Mouse (Mus musculus): ENCODE data around the gene Strn3. TPM values are rescaled to one million over a fixed set of nuclear protein-coding genes. Genes with fewer than 3 reads are reported as not detected.
A peak's percentile ranks its signal among the peaks of the same experiment; 100 is the strongest.
"Not testable (repeated sequence)": the region's sequence is repeated elsewhere in the genome, so short reads cannot be mapped to it uniquely, and the experiment has no call there.

Strn3 gene
- total and polyA plus RNA-seq, 3 experiments = 24.6 to 114 (median 106) TPM

DNA sequence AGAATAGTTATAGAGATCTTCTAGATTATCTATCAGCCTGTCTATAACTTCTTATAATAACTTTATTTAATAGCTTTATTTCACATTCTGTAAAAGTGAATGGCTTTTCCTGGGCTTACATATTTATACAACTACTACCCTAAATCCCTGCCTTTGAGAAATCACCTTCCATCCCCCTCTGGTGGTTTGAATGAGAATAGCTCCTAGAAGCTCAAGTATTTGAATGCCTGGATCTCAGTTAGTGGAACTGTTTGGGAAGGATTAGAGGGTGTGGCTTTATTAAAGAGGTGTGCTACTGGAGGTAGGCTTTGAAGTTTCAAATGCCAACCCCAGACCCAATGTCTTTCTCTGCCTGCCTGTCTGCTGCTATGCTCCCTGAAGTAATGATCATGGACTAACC lies 10.0 kb upstream of the Strn3 start:
- intact Hi-C loops (cut with DNase I) = no loop called here
- H3K79me2 ChIP-seq (replicated peaks; ENCODE audit: control insufficient read depth, insufficient read depth, low read length) = peaks cover 2% of the 10 kb centered on the region; the same call in 1 of the 2 replicates
- no peak for DNase-seq

DNA sequence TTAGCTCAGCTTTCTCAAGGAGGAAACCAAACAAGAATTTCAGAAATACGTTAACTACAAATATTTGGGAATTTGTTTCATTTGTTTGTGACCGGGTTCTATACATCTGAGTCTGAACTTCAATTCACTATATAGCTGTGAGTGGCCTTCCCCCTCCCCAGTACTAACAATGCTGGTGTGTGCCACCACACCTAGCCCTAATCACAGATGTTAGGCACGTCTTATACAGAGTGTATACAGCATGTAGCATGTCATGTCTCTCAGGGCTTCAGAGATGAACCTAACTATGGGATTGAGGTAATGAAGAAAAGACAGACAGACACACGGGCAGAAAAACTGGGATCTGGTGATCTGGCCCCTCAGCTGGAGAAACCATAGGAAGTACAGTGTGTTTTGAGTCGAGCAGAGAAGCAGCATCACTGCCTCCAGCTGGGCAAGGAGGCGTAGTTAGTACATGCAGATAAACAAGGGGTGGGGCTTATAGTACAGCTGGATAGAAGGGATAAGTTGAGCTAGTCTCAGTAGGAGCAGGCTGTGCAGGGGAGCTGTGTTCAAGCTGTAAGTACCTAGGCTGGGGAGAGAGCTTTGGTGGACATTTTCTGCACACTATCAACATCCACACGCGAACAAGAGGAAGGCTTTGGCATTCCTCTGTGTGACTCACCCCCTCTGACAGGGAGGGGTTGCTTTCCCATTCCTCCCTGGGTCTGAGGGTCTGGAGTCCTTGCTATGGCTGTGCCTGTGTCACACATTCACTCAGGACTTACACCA lies 8.1 kb upstream of the Strn3 start:
- no peak overlapping the region for H3K9ac ChIP-seq (ENCODE audit: low read depth, low read length)
- 43% methylated on average over 8 of the region's 8 CpGs for WGBS

More for the DNA sequence above, 10.0 kb upstream of the Strn3 start:
- Histone ChIP-seq H3K27ac (no peak overlapping the region), H3K4me1 (ENCODE audit: control insufficient read depth, insufficient read depth, low read length) (peaks cover 10% of the 10 kb centered on the region), H3K36me3 (ENCODE audit: control insufficient read depth, insufficient read depth, low read length) (no peaks in the 10 kb centered on the region), H3K4me3 (no peak overlapping the region), H3K27me3 (ENCODE audit: control insufficient read depth, insufficient read depth, low read length) (no peaks in the 10 kb centered on the region), H3K9ac (ENCODE audit: low read depth, low read length) (no peak overlapping the region)
- TF ChIP-seq CTCF (IDR thresholded peaks at IDR 0.05) (peak; percentile 51), EP300 (IDR thresholded peaks at IDR 0.05; ENCODE audit: insufficient read depth, low read depth, low read length) (no peak)

DNA sequence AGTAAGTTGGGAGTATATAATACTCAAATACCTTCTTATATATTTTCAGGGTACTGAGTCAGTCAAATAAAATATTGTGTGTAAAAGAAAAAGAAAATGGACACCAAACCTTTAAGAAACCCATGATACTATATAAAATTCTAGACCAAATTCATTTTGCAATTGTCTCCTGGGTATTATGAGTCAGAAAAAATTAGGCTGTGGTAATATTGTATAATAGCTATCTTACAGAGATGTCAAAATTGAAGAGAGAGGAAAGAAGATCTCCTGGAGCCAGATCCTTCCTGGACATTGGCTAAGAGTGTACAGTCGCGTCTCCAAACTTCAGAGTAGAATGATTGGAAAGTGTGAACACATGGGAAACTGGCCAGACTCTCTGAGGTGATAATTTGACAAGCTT lies 4.5 kb upstream of the Strn3 start:
- DNase-seq = no peak
- WGBS = 73% methylated on average over 2 of the region's 2 CpGs
- Histone ChIP-seq H3K36me3 (ENCODE audit: control insufficient read depth, insufficient read depth, low read length) (peaks cover 10% of the 10 kb centered on the region), H3K9ac (ENCODE audit: low read depth, low read length) (no peak overlapping the region), H3K27ac (no peak overlapping the region), H3K27me3 (ENCODE audit: control insufficient read depth, insufficient read depth, low read length) (no peaks in the 10 kb centered on the region), H3K79me2 (replicated peaks; ENCODE audit: control insufficient read depth, insufficient read depth, low read length) (peaks cover 2% of the 10 kb centered on the region), H3K4me3 (no peak overlapping the region), H3K4me1 (ENCODE audit: control insufficient read depth, insufficient read depth, low read length) (peaks cover 12% of the 10 kb centered on the region)
- TF ChIP-seq POLR2A (IDR thresholded peaks at IDR 0.05; ENCODE audit: insufficient read depth, low read depth, low read length) (no peak), CTCF (IDR thresholded peaks at IDR 0.05) (no peak), EP300 (IDR thresholded peaks at IDR 0.05; ENCODE audit: insufficient read depth, low read depth, low read length) (no peak)
- intact Hi-C loops (cut with DNase I) = no loop called here

More for the DNA sequence above, 8.1 kb upstream of the Strn3 start:
- no peak for TF ChIP-seq CTCF (IDR thresholded peaks at IDR 0.05)
- no peak for TF ChIP-seq POLR2A (IDR thresholded peaks at IDR 0.05; ENCODE audit: insufficient read depth, low read depth, low read length)
- TF ChIP-seq EP300 (IDR thresholded peaks at IDR 0.05; ENCODE audit: insufficient read depth, low read depth, low read length) = no peak
- intact Hi-C loops (cut with DNase I) = no loop called here
- Histone ChIP-seq H3K79me2 (replicated peaks; ENCODE audit: control insufficient read depth, insufficient read depth, low read length) (peaks cover 2% of the 10 kb centered on the region), H3K27me3 (ENCODE audit: control insufficient read depth, insufficient read depth, low read length) (no peaks in the 10 kb centered on the region), H3K27ac (no peak overlapping the region), H3K36me3 (ENCODE audit: control insufficient read depth, insufficient read depth, low read length) (peaks cover 3% of the 10 kb centered on the region; the same call in 1 of the 2 replicates), H3K4me3 (no peak overlapping the region), H3K4me1 (ENCODE audit: control insufficient read depth, insufficient read depth, low read length) (peaks cover 7% of the 10 kb centered on the region)
- no peak for DNase-seq

DNA sequence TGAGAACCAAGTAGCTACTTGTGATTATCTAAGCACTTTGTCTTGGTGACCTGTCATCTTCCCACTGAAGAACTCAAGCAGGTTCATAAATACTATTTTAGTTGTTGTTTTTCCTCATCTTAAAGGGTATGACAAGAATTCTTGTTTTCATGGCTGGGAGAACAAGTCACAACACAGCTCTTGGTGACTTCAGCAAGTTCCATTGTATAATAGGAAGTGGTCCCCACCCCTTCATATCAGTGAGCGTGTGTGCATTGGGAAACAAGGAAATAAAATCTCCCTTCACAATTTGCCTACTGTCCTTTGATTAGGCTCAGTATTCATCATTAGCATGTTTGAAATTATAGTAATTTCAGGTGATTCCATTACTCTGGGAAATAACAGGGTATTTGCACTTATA lies 3.3 kb upstream of the Strn3 start:
- Histone ChIP-seq H3K4me1 (ENCODE audit: control insufficient read depth, insufficient read depth, low read length) (peaks cover 10% of the 10 kb centered on the region), H3K79me2 (replicated peaks; ENCODE audit: control insufficient read depth, insufficient read depth, low read length) (peaks cover 4% of the 10 kb centered on the region), H3K27ac (peak overlapping the region; percentile 66), H3K4me3 (no peak overlapping the region), H3K9ac (ENCODE audit: low read depth, low read length) (no peak overlapping the region), H3K36me3 (ENCODE audit: control insufficient read depth, insufficient read depth, low read length) (peaks cover 10% of the 10 kb centered on the region), H3K27me3 (ENCODE audit: control insufficient read depth, insufficient read depth, low read length) (no peaks in the 10 kb centered on the region)
- DNase-seq = no peak
- intact Hi-C loops (cut with DNase I) = no loop called here
- WGBS = 44% methylated on average over 1 of the region's 1 CpGs
- TF ChIP-seq EP300 (IDR thresholded peaks at IDR 0.05; ENCODE audit: insufficient read depth, low read depth, low read length) (no peak), POLR2A (IDR thresholded peaks at IDR 0.05; ENCODE audit: insufficient read depth, low read depth, low read length) (no peak), CTCF (IDR thresholded peaks at IDR 0.05) (no peak)

DNA sequence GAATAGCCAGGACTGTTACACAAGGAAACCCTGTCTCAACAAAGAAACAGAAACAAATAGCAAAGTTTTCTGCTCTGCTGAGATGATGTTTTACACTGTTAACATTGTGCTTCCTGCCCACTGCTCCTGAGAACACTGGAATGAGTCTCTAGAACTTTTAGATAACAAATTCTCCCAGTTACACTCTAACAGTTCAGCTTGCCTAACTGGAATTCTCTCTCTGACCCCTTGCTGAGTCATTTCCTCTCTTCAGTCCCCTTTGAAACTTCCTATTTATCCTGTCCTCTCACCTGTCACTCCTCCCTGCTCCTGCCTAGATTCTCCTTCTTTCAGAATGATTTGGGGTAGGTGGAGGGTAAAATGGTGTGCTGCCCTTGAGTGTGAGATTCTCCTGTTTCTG lies 2.4 kb upstream of the Strn3 start:
- no peak overlapping the region for H3K9ac ChIP-seq (ENCODE audit: low read depth, low read length)
- H3K79me2 ChIP-seq (replicated peaks; ENCODE audit: control insufficient read depth, insufficient read depth, low read length) = peaks cover 4% of the 10 kb centered on the region
- peaks cover 14% of the 10 kb centered on the region for H3K36me3 ChIP-seq (ENCODE audit: control insufficient read depth, insufficient read depth, low read length)
- peak overlapping the region; percentile 66 for H3K27ac ChIP-seq
- intact Hi-C loops (cut with DNase I) = no loop called here
- TF ChIP-seq POLR2A (IDR thresholded peaks at IDR 0.05; ENCODE audit: insufficient read depth, low read depth, low read length) (no peak), EP300 (IDR thresholded peaks at IDR 0.05; ENCODE audit: insufficient read depth, low read depth, low read length) (no peak), CTCF (IDR thresholded peaks at IDR 0.05) (no peak)
- peaks cover 11% of the 10 kb centered on the region for H3K4me1 ChIP-seq (ENCODE audit: control insufficient read depth, insufficient read depth, low read length)
- DNase-seq = no peak
- no peaks in the 10 kb centered on the region for H3K27me3 ChIP-seq (ENCODE audit: control insufficient read depth, insufficient read depth, low read length)
- H3K4me3 ChIP-seq = no peak overlapping the region

DNA sequence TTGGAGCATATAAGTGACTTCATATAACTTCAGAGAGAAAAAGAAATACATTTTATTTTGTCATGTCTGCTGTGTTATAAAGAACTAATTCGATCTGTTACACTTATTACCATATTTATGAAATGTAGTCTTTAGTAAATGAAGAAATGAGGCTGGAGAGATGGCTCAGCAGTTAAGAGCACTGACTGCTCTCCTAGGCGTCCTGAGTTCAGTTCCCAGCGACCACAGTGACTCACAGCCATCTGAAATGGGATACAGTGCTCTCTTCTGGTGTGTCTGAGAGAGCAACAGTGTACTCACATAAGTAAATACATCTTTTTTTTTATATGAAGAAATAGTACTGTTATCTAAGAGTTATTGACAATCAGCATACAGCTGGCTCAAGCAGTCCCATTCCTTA lies 1.7 kb upstream of the Strn3 start:
- Histone ChIP-seq H3K27me3 (ENCODE audit: control insufficient read depth, insufficient read depth, low read length) (no peaks in the 10 kb centered on the region), H3K4me3 (no peak overlapping the region), H3K27ac (peak overlapping the region; percentile 99), H3K9ac (ENCODE audit: low read depth, low read length) (no peak overlapping the region), H3K36me3 (ENCODE audit: control insufficient read depth, insufficient read depth, low read length) (peaks cover 14% of the 10 kb centered on the region), H3K4me1 (ENCODE audit: control insufficient read depth, insufficient read depth, low read length) (peaks cover 11% of the 10 kb centered on the region), H3K79me2 (replicated peaks; ENCODE audit: control insufficient read depth, insufficient read depth, low read length) (peaks cover 4% of the 10 kb centered on the region)
- WGBS = 81% methylated on average over 3 of the region's 3 CpGs
- no peak for TF ChIP-seq POLR2A (IDR thresholded peaks at IDR 0.05; ENCODE audit: insufficient read depth, low read depth, low read length)
- no peak for TF ChIP-seq EP300 (IDR thresholded peaks at IDR 0.05; ENCODE audit: insufficient read depth, low read depth, low read length)
- TF ChIP-seq CTCF (IDR thresholded peaks at IDR 0.05) = no peak
- DNase-seq = peak in 1 of 2 experiments; percentile 11
- intact Hi-C loops (cut with DNase I) = loop anchor here (2.0 kb wide), 1 partner anchor 277 kb away; the partner anchor contains the start of gene Heatr5a

DNA sequence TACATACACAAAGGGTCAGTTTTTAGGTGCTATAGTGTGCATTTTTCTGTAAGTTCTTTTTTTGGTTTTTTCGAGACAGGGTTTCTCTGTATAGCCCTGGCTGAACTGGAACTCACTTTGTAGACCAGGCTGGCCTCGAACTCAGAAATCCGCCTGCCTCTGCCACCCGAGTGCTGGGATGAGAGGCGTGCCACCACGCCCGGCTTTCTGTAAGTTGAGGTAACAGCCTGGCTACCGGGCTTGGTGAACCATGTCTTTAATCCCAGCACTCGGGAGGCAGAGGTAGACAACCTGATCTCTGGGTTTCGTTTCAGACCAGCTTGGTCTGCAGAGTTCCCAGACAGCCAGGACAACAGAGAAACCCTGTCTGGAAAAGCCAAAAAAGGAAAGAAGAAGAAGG lies 1.2 kb upstream of the Strn3 start:
- peaks cover 14% of the 10 kb centered on the region for H3K36me3 ChIP-seq (ENCODE audit: control insufficient read depth, insufficient read depth, low read length)
- intact Hi-C loops (cut with DNase I) = loop anchor here (1.0 to 2.0 kb wide), 3 partner anchors 17 to 278 kb away; partner anchors contain the start of gene Heatr5a
- H3K9ac ChIP-seq (ENCODE audit: low read depth, low read length); H3K79me2 ChIP-seq (replicated peaks; ENCODE audit: control insufficient read depth, insufficient read depth, low read length); H3K27me3 ChIP-seq (ENCODE audit: control insufficient read depth, insufficient read depth, low read length): not testable (repeated sequence)
- H3K4me1 ChIP-seq (ENCODE audit: control insufficient read depth, insufficient read depth, low read length) = peaks cover 12% of the 10 kb centered on the region
- peak overlapping the region; percentile 99 for H3K27ac ChIP-seq
- WGBS = 66% methylated on average over 10 of the region's 10 CpGs
- peak overlapping the region; percentile 86 for H3K4me3 ChIP-seq
- DNase-seq = peak in 1 of 2 experiments; percentile 23
